Mouse (Mus musculus) heart, embryonic 13.5 days (tissue): ENCODE measurements around the gene Aamp. TPM values are rescaled to one million over a fixed set of nuclear protein-coding genes. Genes with fewer than 3 reads are reported as not detected.
A peak's percentile ranks its signal among the peaks of the same experiment; 100 is the strongest.
"Not testable (repeated sequence)": the region's sequence is repeated elsewhere in the genome, so short reads cannot be mapped to it uniquely, and the experiment has no call there.

Experiments used
- ATAC-seq: fragments of 200-750 bp; cut with Nextera tagmentation; 2 replicates; pipeline ENCODE4 v1.8.0; 2017; ENCODE audit warnings: moderate TSS enrichment; ENCODE audit not compliant: insufficient number of reproducible peaks, low FRiP score, low TSS enrichment; ENCODE audit errors: extremely low read depth
- H3K27ac ChIP-seq: fragments of 300-500 bp; sonication (generic); replicated peaks from 2 replicates; pipeline ENCODE4 v1.5.1; 2015; ENCODE audit warnings: moderate library complexity, mild to moderate bottlenecking, inconsistent platforms
- H3K27me3 ChIP-seq: fragments of 300-500 bp; sonication (generic); replicated peaks from 2 replicates; pipeline ENCODE4 v1.6.1; 2015; ENCODE audit warnings: mild to moderate bottlenecking, inconsistent platforms
- H3K36me3 ChIP-seq: fragments of 300-500 bp; sonication (generic); 2 replicates; pipeline ENCODE4 v1.6.1; 2015; ENCODE audit warnings: mild to moderate bottlenecking, inconsistent platforms
- H3K4me1 ChIP-seq: fragments of 300-500 bp; sonication (generic); 2 replicates; pipeline ENCODE4 v1.6.1; 2015; ENCODE audit warnings: inconsistent platforms
- H3K4me2 ChIP-seq: fragments of 300-500 bp; sonication (generic); 2 replicates; pipeline ENCODE4 v1.6.1; 2015; ENCODE audit warnings: inconsistent platforms, mild to moderate bottlenecking, moderate library complexity
- H3K4me3 ChIP-seq: fragments of 300-500 bp; sonication (generic); 2 replicates; pipeline ENCODE4 v1.5.1; 2015; ENCODE audit warnings: moderate library complexity, mild to moderate bottlenecking, inconsistent platforms
- H3K9ac ChIP-seq: fragments of 300-500 bp; sonication (generic); 2 replicates; pipeline ENCODE4 v1.6.1; 2015; ENCODE audit warnings: inconsistent platforms, mild to moderate bottlenecking, moderate library complexity
- H3K9me3 ChIP-seq: fragments of 300-500 bp; sonication (generic); 2 replicates; pipeline ENCODE4 v1.6.1; 2016; ENCODE audit warnings: inconsistent platforms
- WGBS: fragments of 180-500 bp; shearing (Covaris S2); methylation state at CpG from one replicate; pipeline ENCODE4 v1.1.7; 2015; ENCODE audit warnings: mixed read lengths; 5-methylcytosine and 5-hydroxymethylcytosine counted together
- polyA plus RNA-seq: library from polyadenylated mRNA; unstranded; fragments of >200 nt; fragmentation: Nextera tagmentation; extraction: Ambion mirVana; gene quantifications from 2 replicates; pipeline ENCODE4 v1.2.1, GENCODE M21; 2015

Aamp gene
- 164 and 188 TPM in 2 replicates for polyA plus RNA-seq

GRCm38 (mm10) chr1:74284543-74285160 lies at the start of gene Aamp, which contains the start of gene Pnkd:
Aamp (minus strand) TSS chr1:74284738.
Pnkd (plus strand) TSS chr1:74284930.
- Histone ChIP-seq H3K4me3 (peak within 1 kb of the TSS; percentile 84), H3K9ac (peak within 1 kb of the TSS; percentile 92), H3K27ac (peak within 1 kb of the TSS; percentile 85), H3K9me3 (no peaks in the 10 kb centered on the region), H3K27me3 (no peaks in the 10 kb centered on the region), H3K4me1 (peaks cover 53% of the 10 kb centered on the region), H3K36me3 (peaks cover 67% of the 10 kb centered on the region), H3K4me2 (peak within 1 kb of the TSS; percentile 83)
- under 1% methylated on average over 56 of the region's 56 CpGs for WGBS
- peak; percentile 96 for ATAC-seq

DNA sequence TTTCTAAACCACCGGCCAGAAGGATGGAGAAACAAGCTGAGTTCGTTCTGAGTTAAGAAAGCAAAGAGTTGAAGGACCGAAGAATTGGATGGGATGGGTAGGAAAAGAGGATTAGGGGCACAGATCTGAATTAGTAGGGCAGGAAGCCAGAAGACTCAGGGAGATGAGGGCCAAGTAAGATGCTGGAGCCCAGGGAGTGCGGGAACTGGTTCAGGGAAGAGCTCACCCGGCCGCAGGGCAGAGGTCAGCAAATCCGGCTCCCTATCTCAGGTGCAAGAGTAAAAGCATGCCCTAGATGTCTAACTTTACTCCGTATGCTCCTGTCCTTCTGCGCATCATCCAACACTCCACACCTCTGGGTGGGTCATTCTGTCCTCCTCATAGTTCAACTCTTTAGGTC lies 48.4 kb upstream of the Aamp start:
- peaks cover 65% of the 10 kb centered on the region for H3K4me1 ChIP-seq
- H3K4me3 ChIP-seq, result peak overlapping the region; percentile 64
- H3K9ac ChIP-seq, result peak overlapping the region; percentile 84
- H3K36me3 ChIP-seq, result peaks cover 11% of the 10 kb centered on the region
- H3K27ac ChIP-seq, result peak overlapping the region; percentile 80
- H3K4me2 ChIP-seq, result peak overlapping the region; percentile 93
- no peaks in the 10 kb centered on the region for H3K9me3 ChIP-seq
- WGBS, result 5% methylated on average over 9 of the region's 9 CpGs
- no peak for ATAC-seq
- no peaks in the 10 kb centered on the region for H3K27me3 ChIP-seq

DNA sequence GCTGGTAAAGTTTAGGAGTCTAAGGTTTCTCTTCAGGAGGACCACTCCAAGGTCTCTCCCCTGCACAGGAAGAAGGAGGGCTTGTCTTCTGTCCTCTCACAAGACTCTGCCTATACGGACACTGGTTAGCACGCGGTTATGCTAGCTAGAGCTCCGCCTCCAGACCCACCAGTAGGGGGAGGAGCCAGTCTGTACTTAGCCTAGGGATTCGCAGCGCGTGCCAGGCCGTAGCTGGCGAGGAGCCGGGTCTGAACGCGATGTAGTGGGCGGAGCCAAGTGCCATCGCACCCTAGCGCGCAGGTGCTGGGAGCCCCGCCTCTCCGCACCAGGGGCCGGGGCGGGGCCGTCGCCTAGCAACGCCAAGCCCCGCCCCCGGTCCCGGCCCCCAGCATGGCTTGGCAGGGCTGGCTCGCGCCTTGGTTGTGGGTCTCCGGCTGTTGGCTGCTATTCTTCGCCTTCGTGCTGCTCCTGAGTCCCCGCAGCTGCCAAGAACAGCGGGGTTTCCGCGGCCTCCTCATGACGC lies 47.8 kb upstream of the Aamp start:
- Histone ChIP-seq H3K27me3 (no peaks in the 10 kb centered on the region), H3K4me3 (peak overlapping the region; percentile 64), H3K9me3 (no peaks in the 10 kb centered on the region), H3K36me3 (peaks cover 16% of the 10 kb centered on the region), H3K4me2 (peak overlapping the region; percentile 93), H3K9ac (peak overlapping the region; percentile 84), H3K4me1 (peaks cover 60% of the 10 kb centered on the region), H3K27ac (peak overlapping the region; percentile 80)
- 0% methylated on average over 36 of the region's 36 CpGs for WGBS
- ATAC-seq, result peak; percentile 94

GRCm38 (mm10) chr1:74331046-74331681 lies 46.6 kb upstream of the Aamp start:
- H3K4me2 ChIP-seq, result no peak overlapping the region
- H3K4me3 ChIP-seq, result no peak overlapping the region
- peaks cover 55% of the 10 kb centered on the region for H3K4me1 ChIP-seq
- no peak overlapping the region for H3K9ac ChIP-seq
- no peaks in the 10 kb centered on the region for H3K9me3 ChIP-seq
- H3K27ac ChIP-seq, result peak overlapping the region; percentile 80
- ATAC-seq, result no peak
- no peaks in the 10 kb centered on the region for H3K27me3 ChIP-seq
- peaks cover 16% of the 10 kb centered on the region for H3K36me3 ChIP-seq
- 59% methylated on average over 4 of the region's 4 CpGs for WGBS

DNA sequence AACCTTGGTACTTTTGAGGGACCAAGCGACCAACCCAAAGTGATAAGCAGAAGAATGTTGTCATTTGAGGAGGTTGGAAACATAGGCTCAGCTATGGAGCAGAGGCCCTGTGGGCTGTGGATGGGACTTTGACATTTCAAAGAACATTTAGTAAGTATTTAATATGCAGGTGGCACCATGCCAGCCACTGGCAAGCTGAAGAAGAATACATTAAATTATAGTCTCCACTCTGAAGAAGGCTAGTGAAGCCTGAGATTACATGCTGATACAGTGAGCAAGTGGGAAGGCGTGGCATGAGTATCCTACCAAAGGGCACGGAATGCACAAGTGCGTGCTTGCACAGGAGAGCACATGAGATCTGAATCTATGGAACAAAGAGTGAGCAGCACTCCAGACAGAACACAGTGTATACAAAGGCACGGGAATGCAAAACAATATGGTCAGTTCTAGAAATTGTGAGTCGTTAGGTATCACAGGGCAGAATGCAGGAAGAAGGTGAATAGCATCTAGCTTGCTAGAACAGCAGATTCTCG lies 45.4 kb upstream of the Aamp start:
- Histone ChIP-seq H3K4me3 (no peak overlapping the region), H3K4me1 (peaks cover 49% of the 10 kb centered on the region), H3K9me3 (no peaks in the 10 kb centered on the region), H3K27me3 (no peaks in the 10 kb centered on the region), H3K36me3 (peaks cover 16% of the 10 kb centered on the region), H3K4me2 (no peak overlapping the region), H3K9ac (no peak overlapping the region), H3K27ac (peak overlapping the region; percentile 80; the same call in 1 of the 2 replicates)
- 76% methylated on average over 7 of the region's 7 CpGs for WGBS
- ATAC-seq, result no peak

DNA sequence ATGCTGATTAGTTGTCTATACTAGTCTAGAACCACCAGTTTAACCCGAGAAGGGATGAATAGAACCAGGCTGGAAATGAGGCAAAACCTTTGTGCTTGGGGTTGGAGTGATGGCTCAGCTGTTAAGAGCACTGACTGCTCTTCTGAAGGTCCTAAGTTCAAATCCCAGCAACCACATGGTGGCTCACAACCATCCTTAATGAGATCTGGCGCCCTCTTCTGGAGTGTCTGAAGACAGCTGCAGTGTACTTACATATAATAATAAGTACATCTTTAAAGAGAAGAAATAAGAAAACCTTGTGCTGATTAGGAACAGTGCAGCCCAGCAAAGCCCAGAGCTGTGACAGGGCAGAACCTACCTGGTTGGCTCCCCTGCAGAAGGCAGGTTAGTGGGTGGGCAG lies 42.4 kb upstream of the Aamp start:
- peaks cover 16% of the 10 kb centered on the region for H3K36me3 ChIP-seq
- peaks cover 38% of the 10 kb centered on the region for H3K4me1 ChIP-seq
- ATAC-seq, H3K27me3 ChIP-seq, H3K9ac ChIP-seq, H3K9me3 ChIP-seq, H3K4me2 ChIP-seq, H3K4me3 ChIP-seq, H3K27ac ChIP-seq: not testable (repeated sequence)
- WGBS, result 72% methylated on average over 2 of the region's 2 CpGs

- H3K27ac ChIP-seq, result peak overlapping the region; percentile 75
- H3K9me3 ChIP-seq, result no peaks in the 10 kb centered on the region
- no peak overlapping the region for H3K9ac ChIP-seq
- H3K36me3 ChIP-seq, result no peaks in the 10 kb centered on the region
- WGBS, result 36% methylated on average over 3 of the region's 3 CpGs
- H3K4me1 ChIP-seq, result peaks cover 25% of the 10 kb centered on the region
- no peaks in the 10 kb centered on the region for H3K27me3 ChIP-seq
- H3K4me2 ChIP-seq, result peak overlapping the region; percentile 15; the same call in 1 of the 2 replicates
- no peak for ATAC-seq
- H3K4me3 ChIP-seq, result no peak overlapping the region
These were observed 36.9 kb upstream of the Aamp start for GRCm38 (mm10) chr1:74321396-74321795.

DNA sequence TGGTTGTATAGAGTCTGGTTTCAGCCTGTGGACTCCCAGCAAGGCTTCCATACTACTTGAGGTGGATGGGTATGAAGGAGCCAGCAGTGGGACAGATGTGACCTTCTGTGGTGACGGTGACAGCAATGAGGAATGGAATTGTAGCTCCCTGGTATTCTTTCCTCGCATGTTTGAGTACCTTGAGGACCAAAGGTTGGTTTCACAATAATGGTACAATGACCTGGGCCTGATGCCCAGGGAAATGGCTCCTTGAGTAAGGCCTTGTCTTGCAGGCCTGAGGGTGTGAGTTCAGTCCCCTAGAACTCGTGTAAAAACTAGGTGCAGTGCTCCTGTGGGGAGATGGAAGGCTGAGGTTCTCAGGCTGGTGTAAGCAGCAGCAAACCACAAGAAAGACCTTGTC lies 34.2 kb upstream of the Aamp start:
- Histone ChIP-seq H3K4me3 (no peak overlapping the region), H3K4me1 (peaks cover 27% of the 10 kb centered on the region), H3K27me3 (no peaks in the 10 kb centered on the region), H3K9me3 (no peaks in the 10 kb centered on the region), H3K27ac (no peak overlapping the region), H3K36me3 (no peaks in the 10 kb centered on the region), H3K4me2 (no peak overlapping the region), H3K9ac (no peak overlapping the region)
- WGBS, result 89% methylated on average over 3 of the region's 3 CpGs
- ATAC-seq, result no peak

- no peaks in the 10 kb centered on the region for H3K9me3 ChIP-seq
- no peak overlapping the region for H3K27ac ChIP-seq
- peaks cover 29% of the 10 kb centered on the region for H3K4me1 ChIP-seq
- no peak overlapping the region for H3K4me3 ChIP-seq
- H3K36me3 ChIP-seq, result no peaks in the 10 kb centered on the region
- H3K9ac ChIP-seq, result no peak overlapping the region
- H3K4me2 ChIP-seq, result no peak overlapping the region
- no peaks in the 10 kb centered on the region for H3K27me3 ChIP-seq
- 74% methylated on average over 4 of the region's 4 CpGs for WGBS
- no peak for ATAC-seq
These were observed 31.7 kb upstream of the Aamp start for GRCm38 (mm10) chr1:74316114-74316827.

GRCm38 (mm10) chr1:74314796-74315195 lies 30.3 kb upstream of the Aamp start:
- no peak overlapping the region for H3K27ac ChIP-seq
- H3K9ac ChIP-seq, result no peak overlapping the region
- no peaks in the 10 kb centered on the region for H3K36me3 ChIP-seq
- no peaks in the 10 kb centered on the region for H3K9me3 ChIP-seq
- no peaks in the 10 kb centered on the region for H3K27me3 ChIP-seq
- no peak overlapping the region for H3K4me2 ChIP-seq
- peaks cover 30% of the 10 kb centered on the region for H3K4me1 ChIP-seq
- no peak overlapping the region for H3K4me3 ChIP-seq
- 76% methylated on average over 3 of the region's 3 CpGs for WGBS
- ATAC-seq, result no peak

GRCm38 (mm10) chr1:74313049-74313692 lies 28.6 kb upstream of the Aamp start:
- H3K27ac ChIP-seq, result 0 out of 2 replicates have a peak overlapping the region, but pooled peaks have one; percentile 17
- under 1% methylated on average over 3 of the region's 3 CpGs for WGBS
- no peak overlapping the region for H3K4me3 ChIP-seq
- H3K4me1 ChIP-seq, result peaks cover 40% of the 10 kb centered on the region
- no peak overlapping the region for H3K4me2 ChIP-seq
- ATAC-seq, result no peak
- 0 out of 2 replicates have a peak overlapping the region, but pooled peaks have one; percentile 58 for H3K9ac ChIP-seq
- H3K27me3 ChIP-seq, result no peaks in the 10 kb centered on the region
- H3K36me3 ChIP-seq, result no peaks in the 10 kb centered on the region
- no peaks in the 10 kb centered on the region for H3K9me3 ChIP-seq
